Mouse (Mus musculus) hindlimb bud, embryonic 11.5 days (tissue): ENCODE measurements around the gene Gm28230.

Experiments
- DNase-seq: peaks from one replicate; pipeline ENCODE4 v3.0.0-alpha.2; 2012; ENCODE audit warnings: low read depth, low spot score; ENCODE audit errors: extremely low spot score

The Gm28230 gene

GRCm38 (mm10) chr2:74722949-74723348, 3.6 kb upstream of the Gm28230 start:
- DNase-seq = no peak

GRCm38 (mm10) chr2:74724244-74725015, 2.1 kb upstream of the Gm28230 start:
- DNase-seq = no peak

GRCm38 (mm10) chr2:74725171-74725570, 1.4 kb upstream of the Gm28230 start:
- no peak for DNase-seq

- DNase-seq = no peak
These were observed 578 bp downstream of the Gm28230 start for GRCm38 (mm10) chr2:74726973-74727639.

- no peak for DNase-seq
These were observed 1.2 kb downstream of the Gm28230 start for GRCm38 (mm10) chr2:74727640-74728302.

GRCm38 (mm10) chr2:74728303-74728680, 1.8 kb downstream of the Gm28230 start:
- DNase-seq = no peak

- DNase-seq = no peak
These were observed 3.8 kb downstream of the Gm28230 start for GRCm38 (mm10) chr2:74730331-74730730.

- DNase-seq = no peak
These were observed 4.5 kb downstream of the Gm28230 start for GRCm38 (mm10) chr2:74731055-74731454.

GRCm38 (mm10) chr2:74731799-74732512, 5.4 kb downstream of the Gm28230 start:
- DNase-seq = no peak

GRCm38 (mm10) chr2:74732513-74733316, 6.2 kb downstream of the Gm28230 start:
- no peak for DNase-seq

GRCm38 (mm10) chr2:74733317-74733661, 6.8 kb downstream of the Gm28230 start:
- DNase-seq = no peak

- no peak for DNase-seq
These were observed 7.2 kb downstream of the Gm28230 start for GRCm38 (mm10) chr2:74733765-74734164.

GRCm38 (mm10) chr2:74734451-74734850, 7.9 kb downstream of the Gm28230 start:
- DNase-seq = no peak

GRCm38 (mm10) chr2:74734996-74735811, 8.7 kb downstream of the Gm28230 start:
- DNase-seq = no peak

- DNase-seq = no peak
These were observed 9.5 kb downstream of the Gm28230 start for GRCm38 (mm10) chr2:74735851-74736687.

GRCm38 (mm10) chr2:74736688-74737577, 10.4 kb downstream of the Gm28230 start:
- DNase-seq = no peak

GRCm38 (mm10) chr2:74737578-74738070, 11.1 kb downstream of the Gm28230 start:
- DNase-seq = no peak
